Mouse (Mus musculus): ENCODE data around the gene Pom121. TPM values are rescaled to one million over a fixed set of nuclear protein-coding genes. Genes with fewer than 3 reads are reported as not detected.
A peak's percentile ranks its signal among the peaks of the same experiment; 100 is the strongest.

Pom121 gene
- 10 to 100 TPM; 56.6 to 58.3 TPM for total RNA-seq (2021)
- long read RNA-seq, experiment 1, full-length matches to known transcripts: 30 of 70 reads
- long read RNA-seq, experiment 1, partial matches to known transcripts: 32 of 70 reads
- long read RNA-seq, experiment 1, other reads (novel, unspliced or antisense): 8 of 70 reads
- long read RNA-seq, experiment 2, full-length matches to known transcripts: 15 of 37 reads
- long read RNA-seq, experiment 2, partial matches to known transcripts: 15 of 37 reads
- long read RNA-seq, experiment 2, other reads (novel, unspliced or antisense): 7 of 37 reads

GRCm38 (mm10) chr5:135394004-135394823 is at the start of gene Pom121:
Pom121 (minus strand) TSS chr5:135394546.
- TF ChIP-seq CTCF (IDR thresholded peaks at IDR 0.05): no peak
- Histone ChIP-seq H3K4me3 (peak within 1 kb of the TSS; percentile 87), H3K27ac (peak within 1 kb of the TSS; percentile 77)
- intact Hi-C loops (cut with DNase I): no loop called here
- peak; percentile 79 to 85 for DNase-seq (ENCODE audit: extremely low spot score in 1 of 2, low spot score in 2 of 2)

GRCm38 (mm10) chr5:135442430-135442829 is 48.1 kb upstream of the Pom121 start:
- intact Hi-C loops (cut with DNase I): no loop called here
- no peak overlapping the region for H3K27ac ChIP-seq
- no peak for DNase-seq (ENCODE audit: extremely low spot score in 1 of 2, low spot score in 2 of 2)
- TF ChIP-seq CTCF (IDR thresholded peaks at IDR 0.05): no peak
- H3K4me3 ChIP-seq: no peak overlapping the region

GRCm38 (mm10) chr5:135435039-135435438 is 40.7 kb upstream of the Pom121 start:
- H3K27ac ChIP-seq: no peak overlapping the region
- H3K4me3 ChIP-seq: no peak overlapping the region
- TF ChIP-seq CTCF (IDR thresholded peaks at IDR 0.05): no peak
- DNase-seq (ENCODE audit: extremely low spot score in 1 of 2, low spot score in 2 of 2): no peak
- intact Hi-C loops (cut with DNase I): no loop called here

- DNase-seq (ENCODE audit: extremely low spot score in 1 of 2, low spot score in 2 of 2): no peak
- Histone ChIP-seq H3K27ac (no peak overlapping the region), H3K4me3 (no peak overlapping the region)
- TF ChIP-seq CTCF (IDR thresholded peaks at IDR 0.05): no peak; the same call in none of the 2 replicates
- intact Hi-C loops (cut with DNase I): no loop called here
These were observed 39.5 kb upstream of the Pom121 start for GRCm38 (mm10) chr5:135433861-135434260.

- no peak for TF ChIP-seq CTCF (IDR thresholded peaks at IDR 0.05)
- H3K4me3 ChIP-seq: no peak overlapping the region
- intact Hi-C loops (cut with DNase I): no loop called here
- no peak for DNase-seq (ENCODE audit: extremely low spot score in 1 of 2, low spot score in 2 of 2)
- H3K27ac ChIP-seq: no peak overlapping the region
These were observed 36.8 kb upstream of the Pom121 start for GRCm38 (mm10) chr5:135431111-135431510.

GRCm38 (mm10) chr5:135428786-135429185 is 34.4 kb upstream of the Pom121 start:
- intact Hi-C loops (cut with DNase I): loop anchor here (1.0 to 10.0 kb wide), 2 partner anchors 66 to 1034 kb away; no protein-coding TSS in a partner anchor
- TF ChIP-seq CTCF (IDR thresholded peaks at IDR 0.05): peak; percentile 65
- no peak overlapping the region for H3K27ac ChIP-seq
- no peak for DNase-seq (ENCODE audit: extremely low spot score in 1 of 2, low spot score in 2 of 2)
- no peak overlapping the region for H3K4me3 ChIP-seq

- no peak for TF ChIP-seq CTCF (IDR thresholded peaks at IDR 0.05)
- H3K4me3 ChIP-seq: no peak overlapping the region
- intact Hi-C loops (cut with DNase I): no loop called here
- no peak for DNase-seq (ENCODE audit: extremely low spot score in 1 of 2, low spot score in 2 of 2)
- H3K27ac ChIP-seq: no peak overlapping the region
These were observed 15.9 kb upstream of the Pom121 start for GRCm38 (mm10) chr5:135410266-135410665.

GRCm38 (mm10) chr5:135408114-135408513 is 13.8 kb upstream of the Pom121 start:
- intact Hi-C loops (cut with DNase I): no loop called here
- TF ChIP-seq CTCF (IDR thresholded peaks at IDR 0.05): no peak
- no peak overlapping the region for H3K27ac ChIP-seq
- DNase-seq (ENCODE audit: extremely low spot score in 1 of 2, low spot score in 2 of 2): no peak
- H3K4me3 ChIP-seq: no peak overlapping the region

GRCm38 (mm10) chr5:135405437-135405836 is 11.1 kb upstream of the Pom121 start:
- no peak for TF ChIP-seq CTCF (IDR thresholded peaks at IDR 0.05)
- intact Hi-C loops (cut with DNase I): no loop called here

GRCm38 (mm10) chr5:135404623-135405022 is 10.3 kb upstream of the Pom121 start:
- Histone ChIP-seq H3K4me3 (peak overlapping the region; percentile 33), H3K27ac (no peak overlapping the region)
- intact Hi-C loops (cut with DNase I): loop anchor here (5.0 kb wide), 1 partner anchor 358 kb away; no protein-coding TSS in a partner anchor
- DNase-seq (ENCODE audit: extremely low spot score in 1 of 2, low spot score in 2 of 2): peak; percentile 59 to 67
- TF ChIP-seq CTCF (IDR thresholded peaks at IDR 0.05): no peak

More at GRCm38 (mm10) chr5:135405437-135405836, 11.1 kb upstream of the Pom121 start:
- Histone ChIP-seq H3K27ac (no peak overlapping the region), H3K4me3 (no peak overlapping the region)
- no peak for DNase-seq (ENCODE audit: extremely low spot score in 1 of 2, low spot score in 2 of 2)

GRCm38 (mm10) chr5:135400244-135400643 is 5.9 kb upstream of the Pom121 start:
- H3K4me3 ChIP-seq: no peak overlapping the region
- DNase-seq (ENCODE audit: extremely low spot score in 1 of 2, low spot score in 2 of 2): peak; percentile 77 to 85
- intact Hi-C loops (cut with DNase I): loop anchor here (1.0 to 5.0 kb wide), 2 partner anchors 94 to 362 kb away; no protein-coding TSS in a partner anchor
- no peak overlapping the region for H3K27ac ChIP-seq
- TF ChIP-seq CTCF (IDR thresholded peaks at IDR 0.05): peak; percentile 97

- TF ChIP-seq CTCF (IDR thresholded peaks at IDR 0.05): no peak
These were observed 5.0 kb upstream of the Pom121 start for GRCm38 (mm10) chr5:135399382-135399781.

More at GRCm38 (mm10) chr5:135399382-135399781, 5.0 kb upstream of the Pom121 start:
- Histone ChIP-seq H3K27ac (no peak overlapping the region), H3K4me3 (no peak overlapping the region)
- intact Hi-C loops (cut with DNase I): loop anchor here (5.0 kb wide), 2 partner anchors 143 to 218 kb away; no protein-coding TSS in a partner anchor
- no peak for DNase-seq (ENCODE audit: extremely low spot score in 1 of 2, low spot score in 2 of 2)
